Mouse (Mus musculus): ENCODE data around the gene Nme6.
A peak's percentile ranks its signal among the peaks of the same experiment; 100 is the strongest.

Gene Nme6

GRCm38 (mm10) chr9:109874797-109875691 is 42.5 kb downstream of the Nme6 start, which contains the start of gene Cdc25a:
Gene Cdc25a (plus strand): TSS chr9:109875579.
- DNase-seq = peak; percentile 98

- peak; percentile 83 for DNase-seq
Measured at GRCm38 (mm10) chr9:109875695-109876601, 43.4 kb downstream of the Nme6 start.

DNA sequence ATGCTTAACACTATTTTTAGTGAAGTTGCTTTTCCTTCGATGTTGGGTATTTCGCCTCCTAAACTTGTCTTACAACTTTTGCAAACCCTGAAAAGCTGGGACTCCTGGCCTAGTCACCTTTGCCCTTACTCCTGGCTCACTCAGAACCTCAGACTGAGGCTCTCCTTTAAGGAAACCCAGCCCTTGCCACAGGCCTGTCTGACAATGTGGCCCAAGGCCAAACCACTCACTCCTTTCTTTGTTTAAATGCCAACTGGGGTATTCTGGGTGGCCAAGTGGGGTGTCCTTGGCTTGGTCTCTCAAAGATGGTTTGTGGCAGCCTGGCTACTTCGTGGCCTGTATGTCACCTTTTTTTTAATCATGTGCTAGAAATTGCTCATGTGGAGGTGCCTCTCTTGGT is 44.2 kb downstream of the Nme6 start:
- peak; percentile 49 for DNase-seq

GRCm38 (mm10) chr9:109877666-109878065 is 45.1 kb downstream of the Nme6 start:
- DNase-seq = no peak

DNA sequence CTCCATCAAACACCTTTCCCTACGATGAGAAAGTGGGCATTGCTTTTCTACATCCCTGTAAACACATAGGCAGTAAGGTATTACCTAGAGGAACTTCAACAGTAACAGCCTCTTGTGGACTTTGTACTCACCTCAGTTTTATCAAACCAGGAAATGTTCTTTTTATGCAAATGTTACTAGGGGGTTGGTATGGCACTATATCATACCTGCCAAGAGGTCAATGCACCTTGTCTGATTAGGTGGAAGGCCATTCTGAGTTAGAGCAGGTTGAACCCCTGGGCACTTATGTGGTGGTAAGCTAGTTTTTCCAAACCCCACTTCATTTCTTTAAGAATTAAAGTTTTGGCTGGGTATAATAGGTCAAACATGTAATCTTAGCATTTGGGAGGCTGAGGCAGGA is 46.8 kb downstream of the Nme6 start:
- no peak for DNase-seq

DNA sequence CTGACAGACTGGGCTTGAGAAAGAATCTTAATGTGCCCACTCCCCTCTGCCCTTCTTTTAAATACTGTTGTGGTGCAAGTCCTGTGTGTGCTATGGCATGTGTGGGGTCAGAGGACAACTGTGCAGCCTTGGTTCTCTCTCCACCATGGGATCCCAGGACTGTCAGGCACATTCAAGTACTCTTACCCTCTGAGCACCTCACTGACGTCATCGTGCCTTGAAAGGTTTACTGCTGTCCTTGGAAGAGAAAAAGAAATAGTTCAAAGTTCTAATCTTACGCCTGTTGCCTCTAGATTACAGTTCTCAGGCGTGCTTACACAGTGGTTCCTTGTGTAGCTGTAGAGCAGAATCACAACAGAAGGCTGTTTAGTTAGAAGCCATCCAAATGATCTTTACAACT is 53.7 kb downstream of the Nme6 start:
- no peak for DNase-seq

GRCm38 (mm10) chr9:109887321-109887720 is 54.8 kb downstream of the Nme6 start:
- DNase-seq = no peak

- DNase-seq = no peak
Measured at GRCm38 (mm10) chr9:109891501-109891900, 59.0 kb downstream of the Nme6 start.

Measured in kidney, postnatal 14 days (tissue).